Mouse (Mus musculus) left cerebral cortex, adult 2 months (tissue): ENCODE results near the gene Aldoc. TPM values are rescaled to one million over a fixed set of nuclear protein-coding genes. Genes with fewer than 3 reads are reported as not detected.

Experiments used
- DNase-seq, 2 experiments: peaks; one replicate each; pipeline ENCODE4 v3.0.0; 2021 to 2022; ENCODE audit warnings: low spot score in 2 of 2, mixed read lengths in 1 of 2; ENCODE audit errors: extremely low spot score in 1 of 2
- H3K27ac ChIP-seq: fragments of 200-600 bp; 2 replicates; pipeline ENCODE4 v1.8.1; 2022
- H3K4me3 ChIP-seq: fragments of 200-600 bp; 2 replicates; pipeline ENCODE4 v1.8.1; 2022
- CTCF ChIP-seq: fragments of 200-600 bp; IDR thresholded peaks from 2 replicates; pipeline ENCODE4 v1.8.1; 2022; ENCODE audit warnings: antibody characterized with exemption, mild to moderate bottlenecking, moderate library complexity
- intact Hi-C: fragments of 180-260 bp; cut with DNase I; formaldehyde crosslinking; loops from one replicate; pipeline ENCODE4 v1.15.1; 2025
- total RNA-seq, 2 experiments: library from RNA; stranded (reverse); gene quantifications; 2 replicates each; pipeline ENCODE4 v1.2.3; 2021

Gene Aldoc
- total RNA-seq, 2 experiments from 2014 or later = 804 to 830 TPM

DNA sequence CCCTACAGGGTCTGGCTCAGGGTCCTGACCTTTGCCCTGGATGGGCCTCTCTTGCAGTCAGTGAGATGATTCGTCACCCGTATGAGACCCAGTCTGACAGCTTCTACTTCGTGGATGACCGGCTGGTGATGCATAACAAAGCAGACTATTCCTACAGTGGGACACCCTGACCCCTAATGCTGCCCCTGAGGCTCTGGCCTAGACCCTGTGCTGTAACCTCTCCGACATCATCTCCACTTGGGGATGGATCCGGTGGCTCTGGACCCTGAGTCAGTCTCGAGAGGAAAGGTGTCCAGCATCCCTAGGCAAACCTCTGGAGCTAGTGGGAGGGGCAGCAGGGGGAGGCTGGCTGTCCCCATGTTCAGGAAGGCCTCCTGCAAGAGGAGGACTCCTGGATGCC, 25.7 kb downstream of the Aldoc start:
- intact Hi-C loops = loop anchor here (5.0 kb wide), 1 partner anchor 86 kb away; the partner anchor contains the start of gene 2610507B11Rik
- DNase-seq = no peak
- TF ChIP-seq CTCF = no peak
- no peak overlapping the region for H3K4me3 ChIP-seq
- H3K27ac ChIP-seq = no peak overlapping the region

- intact Hi-C loops = loop anchor here (5.0 kb wide), 1 partner anchor 87 kb away; the partner anchor contains the start of gene 2610507B11Rik
- no peak for TF ChIP-seq CTCF
- no peak overlapping the region for H3K4me3 ChIP-seq
- no peak overlapping the region for H3K27ac ChIP-seq
- DNase-seq = no peak
Measured at GRCm38 (mm10) chr11:78349441-78350358, 26.9 kb downstream of the Aldoc start.

GRCm38 (mm10) chr11:78353081-78353480, 30.3 kb downstream of the Aldoc start:
- no peak for TF ChIP-seq CTCF
- DNase-seq = no peak
- H3K4me3 ChIP-seq = no peak overlapping the region
- intact Hi-C loops = no loop called here
- no peak overlapping the region for H3K27ac ChIP-seq

DNA sequence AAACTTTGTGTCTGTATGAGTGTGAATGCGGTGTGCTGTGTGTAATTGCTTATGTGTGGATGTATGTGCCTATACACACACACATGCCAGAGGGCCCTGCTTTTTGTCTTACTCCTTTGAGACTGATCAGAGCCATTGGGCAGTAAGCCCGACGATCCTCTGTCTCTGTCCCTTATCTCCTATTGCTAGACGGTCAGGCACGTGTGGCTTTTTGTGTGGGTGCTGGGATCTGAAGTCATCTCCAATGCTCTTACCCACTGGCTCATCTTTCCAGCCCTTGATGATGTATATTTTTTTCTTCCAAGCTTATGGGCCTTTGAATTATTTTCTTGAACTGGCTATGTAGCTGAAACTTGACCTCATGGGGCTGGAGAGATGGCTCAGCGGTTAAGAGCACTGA, 32.1 kb downstream of the Aldoc start:
- no peak overlapping the region for H3K27ac ChIP-seq
- intact Hi-C loops = no loop called here
- no peak for DNase-seq
- no peak for TF ChIP-seq CTCF
- H3K4me3 ChIP-seq = no peak overlapping the region

GRCm38 (mm10) chr11:78355471-78356238, 32.9 kb downstream of the Aldoc start:
- peak in 1 of 2 experiments; percentile 74 for DNase-seq
- Histone ChIP-seq H3K27ac (no peak overlapping the region), H3K4me3 (no peak overlapping the region)
- intact Hi-C loops = no loop called here
- TF ChIP-seq CTCF = peak; percentile 86

DNA sequence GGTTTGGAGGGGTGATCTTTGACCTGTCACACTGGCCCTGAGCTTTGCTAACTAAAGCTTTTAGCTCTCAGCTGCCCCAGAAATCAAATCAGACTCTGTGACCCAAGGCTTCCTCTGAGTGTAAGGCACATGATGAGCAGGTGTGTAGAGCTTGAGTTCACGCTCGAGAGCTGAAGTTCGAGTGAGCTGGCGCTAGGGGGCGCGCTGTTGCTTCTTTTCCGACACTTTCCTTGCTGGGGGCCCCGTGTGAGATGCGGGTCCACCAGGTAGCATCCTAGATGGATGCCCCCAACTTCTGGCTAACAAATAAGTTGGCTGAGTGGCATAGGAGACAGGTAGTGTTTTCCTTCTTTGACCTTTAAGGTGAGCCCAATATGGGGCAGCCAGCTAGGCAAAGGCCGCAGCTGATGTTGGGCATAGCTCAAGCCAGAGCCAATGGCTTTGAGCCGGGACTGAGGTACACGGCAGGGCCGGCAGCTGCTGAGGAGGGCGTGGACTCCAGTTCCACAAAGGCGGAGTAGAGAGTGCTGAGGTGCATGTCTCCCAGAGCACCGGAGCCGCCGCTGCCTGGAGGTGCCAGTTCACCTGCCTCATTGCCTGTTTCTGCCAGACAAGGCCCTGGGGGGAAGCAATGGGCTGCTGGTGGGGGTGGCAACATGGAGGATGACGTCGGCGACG, 35.7 kb downstream of the Aldoc start:
- TF ChIP-seq CTCF = peak; percentile 75
- H3K27ac ChIP-seq = no peak overlapping the region
- no peak overlapping the region for H3K4me3 ChIP-seq
- intact Hi-C loops = no loop called here
- no peak for DNase-seq

GRCm38 (mm10) chr11:78360125-78360788, 37.5 kb downstream of the Aldoc start:
- peak overlapping the region; percentile 36 for H3K4me3 ChIP-seq
- intact Hi-C loops = loop anchor here (1.0 to 5.0 kb wide), 2 partner anchors 39 to 92 kb away; no protein-coding TSS in a partner anchor
- H3K27ac ChIP-seq = no peak overlapping the region
- peak; percentile 67 to 76 for DNase-seq
- peak; percentile 74 for TF ChIP-seq CTCF

DNA sequence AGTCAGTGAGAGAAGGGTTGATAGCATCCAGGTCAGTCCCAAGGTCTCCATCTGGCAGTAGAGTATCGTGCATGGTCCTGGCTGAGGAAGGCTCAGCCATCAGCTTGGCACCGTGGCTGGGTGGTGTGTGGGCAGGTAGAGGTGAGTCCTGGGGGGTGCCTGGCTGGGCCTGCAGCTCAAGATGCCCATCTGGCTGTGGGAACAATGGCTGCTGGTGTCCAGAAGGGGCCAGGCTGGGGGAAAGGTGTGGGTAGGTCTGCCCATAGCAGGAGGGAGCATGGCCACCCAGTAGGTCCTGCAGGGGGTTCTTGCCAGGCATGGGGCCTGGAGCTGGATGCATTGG, 38.0 kb downstream of the Aldoc start:
- Histone ChIP-seq H3K27ac (no peak overlapping the region), H3K4me3 (no peak overlapping the region)
- no peak for TF ChIP-seq CTCF
- no peak for DNase-seq
- intact Hi-C loops = loop anchor here (1.0 to 5.0 kb wide), 2 partner anchors 39 to 92 kb away; no protein-coding TSS in a partner anchor

- no peak for TF ChIP-seq CTCF
- intact Hi-C loops = loop anchor here (5.0 kb wide), 1 partner anchor 89 kb away; no protein-coding TSS in a partner anchor
- Histone ChIP-seq H3K4me3 (no peak overlapping the region), H3K27ac (no peak overlapping the region)
- DNase-seq = no peak
Measured at GRCm38 (mm10) chr11:78363309-78364007, 40.7 kb downstream of the Aldoc start.

GRCm38 (mm10) chr11:78364103-78364502, 41.3 kb downstream of the Aldoc start:
- intact Hi-C loops = loop anchor here (5.0 kb wide), 1 partner anchor 88 kb away; no protein-coding TSS in a partner anchor
- no peak for DNase-seq

More at GRCm38 (mm10) chr11:78364103-78364502, 41.3 kb downstream of the Aldoc start:
- Histone ChIP-seq H3K4me3 (no peak overlapping the region), H3K27ac (no peak overlapping the region)
- TF ChIP-seq CTCF = no peak
